Mouse (Mus musculus) kidney, embryonic 14.5 days (tissue): ENCODE measurements around the gene Rnf222. TPM values are rescaled to one million over a fixed set of nuclear protein-coding genes. Genes with fewer than 3 reads are reported as not detected.

Experiments
- ATAC-seq: fragments of 200-750 bp; cut with Nextera tagmentation; 2 replicates; pipeline ENCODE4 v1.8.0; 2017; ENCODE audit warnings: moderate number of reproducible peaks, mild to moderate bottlenecking, moderate TSS enrichment, moderate library complexity; ENCODE audit not compliant: low FRiP score, low TSS enrichment
- H3K27ac ChIP-seq: fragments of 300-500 bp; sonication (generic); 2 replicates; pipeline ENCODE4 v1.5.1; 2014; ENCODE audit warnings: low read depth, mild to moderate bottlenecking, low read length, moderate library complexity, mixed read lengths
- H3K27me3 ChIP-seq: fragments of 300-500 bp; sonication (generic); 2 replicates; pipeline ENCODE4 v1.6.1; 2014; ENCODE audit warnings: mild to moderate bottlenecking, low read length; ENCODE audit not compliant: control insufficient read depth, insufficient read depth
- H3K36me3 ChIP-seq: fragments of 300-500 bp; sonication (generic); 2 replicates; pipeline ENCODE4 v1.6.1; 2014; ENCODE audit warnings: low read length, mixed read lengths; ENCODE audit not compliant: control insufficient read depth, insufficient read depth
- H3K4me1 ChIP-seq: fragments of 300-500 bp; sonication (generic); 2 replicates; pipeline ENCODE4 v1.6.1; 2014; ENCODE audit warnings: low read length, mixed read lengths; ENCODE audit not compliant: control insufficient read depth, insufficient read depth
- H3K4me2 ChIP-seq: fragments of 300-500 bp; sonication (generic); replicated peaks from 2 replicates; pipeline ENCODE4 v1.6.1; 2014; ENCODE audit warnings: low read depth, mild to moderate bottlenecking, low read length
- H3K4me3 ChIP-seq: fragments of 300-500 bp; sonication (generic); 2 replicates; pipeline ENCODE4 v1.5.1; 2014; ENCODE audit warnings: mild to moderate bottlenecking, low read length
- H3K9ac ChIP-seq: fragments of 300-500 bp; sonication (generic); 2 replicates; pipeline ENCODE4 v1.6.1; 2014; ENCODE audit warnings: low read depth, mild to moderate bottlenecking, low read length, moderate library complexity
- H3K9me3 ChIP-seq: fragments of 300-500 bp; sonication (generic); 2 replicates; pipeline ENCODE4 v1.6.1; 2016; ENCODE audit warnings: low read length; ENCODE audit not compliant: control insufficient read depth
- WGBS: fragments of 180-500 bp; shearing (Covaris S2); extraction: QIAGEN DNeasy Blood & Tissue Kit; methylation state at CpG from one replicate; pipeline ENCODE4 v1.1.7; 2014; 5-methylcytosine and 5-hydroxymethylcytosine counted together
- polyA plus RNA-seq: library from polyadenylated mRNA; unstranded; fragments of >200 nt; fragmentation: Nextera tagmentation; extraction: Ambion mirVana; gene quantifications from 2 replicates; pipeline ENCODE4 v1.2.1, GENCODE M21; 2014

The Rnf222 gene
- 0.05 and 0.06 TPM in 2 replicates for polyA plus RNA-seq

DNA sequence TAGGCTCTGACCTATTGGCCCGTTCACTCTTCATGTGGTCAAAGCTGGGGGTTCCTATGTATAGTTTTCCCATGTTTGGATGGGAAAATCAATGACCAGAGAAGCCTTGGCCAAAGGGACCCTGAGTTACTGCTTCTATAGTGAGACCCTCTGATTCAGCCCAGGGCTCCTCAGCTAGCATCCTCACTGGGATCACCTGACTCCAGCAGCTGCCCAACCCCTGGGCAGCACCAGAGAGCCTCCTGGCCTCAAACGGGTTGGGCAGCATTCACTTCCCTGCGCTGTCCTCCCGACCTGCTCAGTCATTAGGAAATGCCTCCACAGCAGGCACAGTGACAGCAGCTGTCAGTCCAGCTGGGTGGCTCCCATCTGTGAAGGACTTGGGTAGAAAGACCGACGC is at the start of gene Rnf222:
Rnf222 (plus strand) TSS at position 301 of the 400 bp plus-strand sequence.
- H3K27ac ChIP-seq: no peak within 1 kb of the TSS
- no peak within 1 kb of the TSS for H3K4me3 ChIP-seq
- no peaks in the 10 kb centered on the region for H3K27me3 ChIP-seq
- no peaks in the 10 kb centered on the region for H3K36me3 ChIP-seq
- no peaks in the 10 kb centered on the region for H3K9me3 ChIP-seq
- H3K4me2 ChIP-seq: no peak within 1 kb of the TSS
- no peak for ATAC-seq
- H3K4me1 ChIP-seq: no peaks in the 10 kb centered on the region
- 37% methylated on average over 6 of the region's 6 CpGs for WGBS
- H3K9ac ChIP-seq: no peak within 1 kb of the TSS

DNA sequence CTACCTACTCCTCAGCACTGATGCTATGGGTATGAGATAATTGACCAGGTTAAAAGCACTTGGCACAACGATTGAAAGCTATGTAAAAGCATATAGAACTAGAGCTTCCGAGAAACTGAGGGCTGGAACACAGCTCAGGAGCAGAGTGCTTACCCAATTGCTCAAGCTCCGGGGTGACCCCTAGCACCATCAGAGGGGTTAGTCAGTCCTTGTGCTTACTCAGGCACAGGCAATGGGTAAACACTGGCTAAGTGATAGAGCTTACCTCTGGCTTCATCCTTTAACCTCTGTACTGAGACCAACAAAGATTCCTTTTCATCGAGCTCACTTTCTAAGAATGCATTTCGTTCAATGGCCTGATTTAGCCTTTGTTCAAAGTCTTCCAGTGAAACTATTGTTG is 48.7 kb upstream of the Rnf222 start:
- Histone ChIP-seq H3K4me1 (no peaks in the 10 kb centered on the region), H3K9me3 (no peaks in the 10 kb centered on the region), H3K4me2 (no peak overlapping the region), H3K9ac (no peak overlapping the region), H3K27ac (no peak overlapping the region), H3K36me3 (peaks cover 67% of the 10 kb centered on the region), H3K27me3 (no peaks in the 10 kb centered on the region), H3K4me3 (no peak overlapping the region)
- no peak for ATAC-seq
- 96% methylated on average over 5 of the region's 5 CpGs for WGBS

DNA sequence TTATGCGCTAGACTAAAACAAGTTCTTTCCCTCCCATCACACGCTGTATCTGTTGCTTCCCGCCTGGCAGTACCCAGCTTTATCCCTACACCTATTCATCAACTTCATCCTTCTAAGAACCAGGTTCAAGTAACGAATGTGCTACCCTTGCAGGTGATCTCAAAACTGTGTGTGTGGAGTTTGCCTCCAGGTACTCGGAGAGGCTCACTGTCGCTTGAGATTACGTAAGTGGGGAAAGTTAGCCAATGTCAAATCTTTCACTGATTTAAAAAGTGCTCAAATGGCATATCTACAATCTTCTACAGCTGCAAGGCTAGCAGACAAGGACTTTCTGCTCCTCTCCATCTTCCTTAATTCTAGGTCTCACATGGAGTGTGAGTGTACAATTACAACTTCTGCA is 37.5 kb upstream of the Rnf222 start:
- H3K27me3 ChIP-seq: no peaks in the 10 kb centered on the region
- 88% methylated on average over 7 of the region's 7 CpGs for WGBS
- peak overlapping the region; percentile 69 for H3K4me2 ChIP-seq
- ATAC-seq: no peak
- no peaks in the 10 kb centered on the region for H3K9me3 ChIP-seq
- peaks cover 20% of the 10 kb centered on the region for H3K4me1 ChIP-seq
- no peak overlapping the region for H3K27ac ChIP-seq
- H3K4me3 ChIP-seq: peak overlapping the region; percentile 97; the same call in 1 of the 2 replicates
- H3K36me3 ChIP-seq: peaks cover 5% of the 10 kb centered on the region; the same call in 1 of the 2 replicates
- H3K9ac ChIP-seq: peak overlapping the region; percentile 97; the same call in 1 of the 2 replicates

DNA sequence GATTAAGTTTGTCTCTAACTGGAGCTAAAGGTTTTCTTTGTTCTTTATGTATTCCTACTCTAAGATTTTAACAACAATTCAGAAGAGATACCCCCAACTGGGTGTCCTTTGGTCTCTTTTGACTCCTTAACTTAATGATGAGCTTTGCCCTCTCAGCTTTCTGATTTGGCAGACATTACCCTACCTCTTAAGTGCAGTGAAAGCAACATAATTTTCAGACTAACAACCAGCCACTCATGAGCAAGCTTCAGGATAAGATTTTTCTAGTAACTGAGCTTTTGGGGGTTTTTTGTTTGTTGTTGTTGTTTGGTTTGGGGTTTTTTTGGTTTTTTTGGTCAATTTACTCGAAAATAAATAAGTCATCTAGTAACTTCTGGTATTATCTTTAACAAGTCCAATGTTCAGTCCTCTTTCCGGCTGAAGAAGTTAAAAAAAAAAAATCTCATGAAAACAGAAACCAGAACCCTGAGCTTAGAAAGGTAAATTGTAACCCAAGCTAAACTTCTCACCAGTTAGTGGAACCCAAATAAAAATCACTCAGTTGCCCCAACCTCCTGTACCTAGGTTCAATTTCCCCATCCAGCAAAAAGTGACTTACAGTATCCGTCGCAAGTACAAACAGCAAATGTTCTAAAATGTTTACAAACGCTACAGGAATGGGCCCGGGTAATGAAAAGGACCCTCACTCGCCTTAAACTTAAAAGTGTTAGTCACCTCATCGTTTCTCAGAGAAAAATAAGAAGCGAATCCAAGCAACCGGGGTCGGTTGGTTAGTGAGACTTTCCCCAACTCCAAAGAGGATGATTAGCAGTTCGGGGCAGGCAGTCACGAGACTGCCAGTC is 36.5 kb upstream of the Rnf222 start:
- peak overlapping the region; percentile 97 for H3K4me3 ChIP-seq
- peaks cover 5% of the 10 kb centered on the region; the same call in 1 of the 2 replicates for H3K36me3 ChIP-seq
- H3K4me1 ChIP-seq: peaks cover 20% of the 10 kb centered on the region
- H3K9ac ChIP-seq: peak overlapping the region; percentile 97
- H3K27ac ChIP-seq: peak overlapping the region; percentile 97
- H3K9me3 ChIP-seq: no peaks in the 10 kb centered on the region
- peak overlapping the region; percentile 69 for H3K4me2 ChIP-seq
- 2% methylated on average over 13 of the region's 13 CpGs for WGBS
- no peaks in the 10 kb centered on the region for H3K27me3 ChIP-seq
- ATAC-seq: no peak

DNA sequence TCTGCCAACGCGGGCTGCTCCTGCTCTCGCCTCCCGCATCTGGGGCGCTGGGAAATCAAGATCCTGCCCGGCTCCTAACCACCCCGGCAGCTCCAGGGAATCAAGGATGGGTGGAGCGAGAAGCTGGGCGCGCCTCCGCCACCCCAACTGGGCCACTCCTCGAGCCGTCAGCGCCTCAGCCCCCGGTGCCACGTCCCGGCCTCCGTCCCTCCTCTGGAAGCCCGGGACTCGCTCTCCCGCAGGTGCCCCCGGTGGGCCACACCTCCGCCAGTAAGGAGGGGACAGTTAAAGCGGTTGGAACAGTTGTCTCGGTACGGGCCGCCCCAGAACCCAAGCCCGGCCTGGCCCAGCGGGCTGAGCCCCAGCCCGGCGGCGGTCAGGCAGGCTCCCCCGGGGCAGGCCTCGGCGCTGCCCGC is 35.9 kb upstream of the Rnf222 start:
- H3K27ac ChIP-seq: peak overlapping the region; percentile 97
- under 1% methylated on average over 31 of the region's 36 CpGs for WGBS

DNA sequence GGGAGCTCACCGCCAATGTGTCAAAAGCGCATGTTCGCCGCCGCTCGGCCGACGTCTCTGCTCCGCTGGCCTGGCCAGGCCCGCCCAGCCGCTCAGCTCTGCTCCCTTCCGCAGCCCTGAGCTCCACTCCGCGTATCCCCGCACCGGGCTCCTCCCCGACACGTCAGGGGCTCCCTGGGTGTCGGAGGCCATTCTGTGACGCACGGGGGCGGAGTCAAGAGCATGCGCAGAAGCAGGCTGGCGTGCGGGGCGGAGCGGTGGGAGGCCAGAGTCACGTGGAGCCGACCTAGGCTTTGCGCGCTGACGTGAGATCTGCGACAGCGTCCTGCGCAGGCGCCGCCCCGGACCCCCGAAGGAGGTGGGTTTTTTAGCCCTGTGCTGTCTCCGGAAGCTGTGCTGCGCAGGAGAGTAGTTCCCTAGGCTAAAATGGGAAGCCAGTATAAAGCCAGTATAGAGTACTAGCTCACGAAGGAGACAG is 35.4 kb upstream of the Rnf222 start:
- Histone ChIP-seq H3K9me3 (no peaks in the 10 kb centered on the region), H3K27ac (peak overlapping the region; percentile 97), H3K4me3 (peak overlapping the region; percentile 97), H3K36me3 (peaks cover 5% of the 10 kb centered on the region; the same call in 1 of the 2 replicates), H3K4me2 (peak overlapping the region; percentile 71), H3K27me3 (no peaks in the 10 kb centered on the region), H3K9ac (peak overlapping the region; percentile 97), H3K4me1 (peaks cover 20% of the 10 kb centered on the region)
- ATAC-seq: peak; percentile 99
- under 1% methylated on average over 42 of the region's 42 CpGs for WGBS

More for the DNA sequence above, 35.9 kb upstream of the Rnf222 start:
- no peaks in the 10 kb centered on the region for H3K9me3 ChIP-seq
- peak overlapping the region; percentile 97 for H3K9ac ChIP-seq
- H3K36me3 ChIP-seq: peaks cover 5% of the 10 kb centered on the region; the same call in 1 of the 2 replicates
- peak overlapping the region; percentile 97 for H3K4me3 ChIP-seq
- no peak; the same call in 1 of the 2 replicates for ATAC-seq
- H3K4me2 ChIP-seq: peak overlapping the region; percentile 69
- peaks cover 20% of the 10 kb centered on the region for H3K4me1 ChIP-seq
- no peaks in the 10 kb centered on the region for H3K27me3 ChIP-seq

DNA sequence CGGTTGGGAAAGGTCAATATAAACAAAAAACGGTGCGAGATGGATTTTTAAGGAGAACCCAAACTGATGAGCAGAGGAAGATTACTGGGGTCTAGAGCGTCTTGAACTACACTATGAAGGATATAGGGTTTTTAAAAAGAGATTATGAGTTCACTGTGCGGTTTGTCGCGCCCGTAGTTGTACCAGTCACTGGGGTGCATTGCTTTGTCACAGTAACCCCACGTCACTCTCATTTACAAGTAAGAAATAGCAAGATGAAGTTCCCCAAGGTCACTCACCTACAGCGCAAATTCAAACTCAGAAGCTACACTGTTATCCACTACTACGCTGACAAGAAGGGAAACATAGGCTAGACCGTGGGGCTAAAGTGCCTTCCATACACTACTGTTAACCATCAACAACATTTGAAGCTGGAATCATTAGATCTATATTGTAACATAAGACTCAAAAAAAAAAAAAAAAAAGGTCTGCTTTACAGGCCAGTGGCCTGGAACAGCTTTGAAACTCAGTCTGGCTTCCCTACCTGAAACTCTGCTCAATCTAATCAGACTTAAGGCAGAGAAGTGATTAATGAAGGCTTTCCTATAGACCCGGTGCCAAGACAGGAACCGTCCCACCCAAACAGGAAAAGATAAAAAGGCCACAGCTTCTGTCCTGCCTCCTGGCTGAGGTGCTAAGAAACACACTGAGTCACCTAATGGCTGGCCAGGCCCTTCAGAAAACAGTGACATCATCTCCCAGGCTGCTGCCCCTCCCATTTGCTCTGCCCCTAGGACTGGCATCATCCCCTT is 34.5 kb upstream of the Rnf222 start:
- ATAC-seq: no peak

DNA sequence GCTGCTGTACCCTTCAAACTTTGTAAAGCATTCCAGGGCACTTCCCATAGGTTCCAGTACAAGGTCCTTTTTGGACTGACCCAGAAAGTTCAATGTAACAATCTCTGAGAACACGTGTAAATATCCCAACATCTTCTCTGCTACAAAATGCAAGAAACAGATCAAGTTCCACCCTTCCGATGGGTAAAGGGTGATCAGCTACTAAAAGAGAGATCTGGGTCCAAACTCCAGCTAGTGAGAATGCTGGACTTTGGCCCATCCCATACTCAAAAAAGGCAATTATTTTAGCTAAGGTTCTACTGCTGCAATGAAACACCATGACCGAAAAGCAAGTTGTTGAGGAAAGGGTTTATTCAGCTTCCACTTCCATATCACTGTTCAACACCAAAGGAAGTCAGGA is 33.7 kb upstream of the Rnf222 start:
- Histone ChIP-seq H3K4me2 (no peak overlapping the region), H3K27ac (no peak overlapping the region), H3K9ac (no peak overlapping the region), H3K27me3 (no peaks in the 10 kb centered on the region), H3K4me1 (peaks cover 20% of the 10 kb centered on the region), H3K9me3 (no peaks in the 10 kb centered on the region), H3K4me3 (no peak overlapping the region), H3K36me3 (no peaks in the 10 kb centered on the region)
- no peak for ATAC-seq
- WGBS: 79% methylated on average over 3 of the region's 3 CpGs

More for the DNA sequence above, 34.5 kb upstream of the Rnf222 start:
- Histone ChIP-seq H3K9me3 (no peaks in the 10 kb centered on the region), H3K27ac (peak overlapping the region; percentile 76; the same call in 1 of the 2 replicates), H3K4me2 (peak overlapping the region; percentile 71), H3K36me3 (peaks cover 2% of the 10 kb centered on the region; the same call in 1 of the 2 replicates), H3K4me1 (peaks cover 20% of the 10 kb centered on the region), H3K4me3 (peak overlapping the region; percentile 97), H3K9ac (peak overlapping the region; percentile 59; the same call in 1 of the 2 replicates), H3K27me3 (no peaks in the 10 kb centered on the region)
- 35% methylated on average over 14 of the region's 14 CpGs for WGBS
